Mouse (Mus musculus) gastrocnemius, adult 8-10 months (tissue): ENCODE data around the gene Tas2r129. TPM values are rescaled to one million over a fixed set of nuclear protein-coding genes. Genes with fewer than 3 reads are reported as not detected.
"Not testable (repeated sequence)": the region's sequence is repeated elsewhere in the genome, so short reads cannot be mapped to it uniquely, and the experiment has no call there.

Experiments used
- DNase-seq, 2 experiments: peaks; one replicate each; pipeline ENCODE4 v3.0.0; 2022; ENCODE audit warnings: low spot score in 2 of 2
- total RNA-seq, 4 experiments: library from RNA; stranded (reverse); gene quantifications; 2 replicates each; pipeline ENCODE4 v1.2.4; 2022

Tas2r129 gene
- not detected for total RNA-seq

GRCm38 (mm10) chr6:132950802-132951201 lies at the start of gene Tas2r129:
Gene Tas2r129, plus strand, starts transcription at chr6:132951102.
- DNase-seq: no peak

DNA sequence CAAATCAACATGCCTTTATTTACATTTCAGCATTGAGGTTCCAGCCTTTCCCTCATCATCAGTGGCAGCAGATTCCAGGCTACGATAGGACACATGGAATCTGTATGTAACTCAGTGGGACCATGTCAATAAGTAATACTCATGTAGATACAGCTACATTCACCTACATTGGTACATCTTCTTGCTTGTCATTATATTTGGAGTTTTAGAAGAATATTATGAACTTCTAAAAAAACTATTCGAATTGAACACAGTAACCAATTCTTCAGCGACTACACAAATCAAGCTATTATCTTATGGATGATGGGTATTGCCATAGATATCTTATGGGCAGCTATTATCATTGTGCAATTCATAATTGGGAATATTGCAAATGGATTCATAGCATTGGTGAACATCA lies 41.6 kb upstream of the Tas2r129 start, which contains the start of gene Tas2r125:
Gene Tas2r125 (plus strand): TSS at position 301 of the 400 bp plus-strand sequence.
- no peak for DNase-seq

- DNase-seq: not testable (repeated sequence)
Observed at GRCm38 (mm10) chr6:132941376-132941775, 9.5 kb upstream of the Tas2r129 start.

DNA sequence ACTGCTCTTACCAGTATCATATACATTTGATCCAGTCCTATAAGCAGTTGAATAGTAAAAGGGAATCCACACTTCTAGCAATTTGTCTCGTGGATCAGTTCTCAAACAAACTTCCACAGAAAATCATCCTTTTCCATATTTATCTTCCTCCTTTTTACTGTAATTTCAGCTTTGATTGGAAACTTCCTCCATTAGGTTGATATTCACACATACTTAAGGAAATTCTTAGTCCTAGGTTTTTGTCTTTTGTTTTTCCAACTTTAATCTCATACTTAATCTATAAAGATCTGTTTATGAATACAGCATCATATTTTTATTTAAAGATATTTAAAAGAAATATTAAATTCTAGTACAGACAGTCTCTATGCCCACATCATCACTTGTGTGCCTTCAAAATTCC lies 6.9 kb downstream of the Tas2r129 start, which contains the start of gene Tas2r131:
Gene Tas2r131 (minus strand): TSS at position 101 of the 400 bp plus-strand sequence.
- DNase-seq: no peak

DNA sequence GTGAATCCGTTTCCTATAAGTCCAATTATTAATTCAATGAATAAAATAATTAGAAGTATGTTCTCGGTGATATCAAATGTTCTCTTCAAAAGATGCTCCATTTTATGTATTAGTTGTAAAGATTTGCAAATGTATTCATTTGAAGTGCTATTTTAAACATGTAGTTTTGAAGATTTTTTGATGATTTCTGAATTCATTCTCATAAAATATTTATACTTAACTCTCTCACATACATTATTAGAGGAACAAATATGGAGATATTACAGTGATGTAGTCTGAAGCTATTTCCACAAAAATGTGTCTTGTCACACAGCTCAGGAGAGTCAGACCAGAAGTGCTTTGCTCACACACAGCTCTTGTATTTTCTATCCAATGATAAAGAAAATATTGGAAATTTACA lies 30.0 kb downstream of the Tas2r129 start, which contains the start of gene Tas2r109:
Gene Tas2r109 (minus strand): TSS at position 101 of the 400 bp plus-strand sequence.
- DNase-seq: no peak

Other genes starting within 250 kb of the Tas2r129 start
- gene Tas2r122, start 239.2 kb upstream of the Tas2r129 start, total RNA-seq: not detected
- not detected for gene Tas2r115, start 213.1 kb upstream of the Tas2r129 start, total RNA-seq
- not detected for gene Tas2r124, start 196.4 kb upstream of the Tas2r129 start, total RNA-seq
- gene Tas2r102, start 189.0 kb upstream of the Tas2r129 start, total RNA-seq: not detected
- gene Tas2r136, start 172.9 kb upstream of the Tas2r129 start, total RNA-seq: not detected
- not detected for gene Tas2r117, start 148.3 kb upstream of the Tas2r129 start, total RNA-seq
- not detected for gene Tas2r123, start 104.0 kb upstream of the Tas2r129 start, total RNA-seq
- not detected for gene Tas2r116, start 95.7 kb upstream of the Tas2r129 start, total RNA-seq
- gene Tas2r110, start 83.1 kb upstream of the Tas2r129 start, total RNA-seq: not detected
- gene Tas2r113, start 58.1 kb upstream of the Tas2r129 start, total RNA-seq: not detected
- not detected for gene Tas2r125, start 41.5 kb upstream of the Tas2r129 start, total RNA-seq
- gene Tas2r131, start 6.8 kb downstream of the Tas2r129 start, total RNA-seq: not detected
- not detected for gene Tas2r109, start 29.9 kb downstream of the Tas2r129 start, total RNA-seq
- not detected for gene Tas2r103, start 86.0 kb downstream of the Tas2r129 start, total RNA-seq
- not detected for gene Tas2r140, start 104.7 kb downstream of the Tas2r129 start, total RNA-seq
- gene Smim10l1, start 153.8 kb downstream of the Tas2r129 start, total RNA-seq: 100 to 1,000 TPM; 133 to 162 (median 145) TPM